Mouse (Mus musculus): ENCODE data around the gene Klhl8. TPM values are rescaled to one million over a fixed set of nuclear protein-coding genes. Genes with fewer than 3 reads are reported as not detected.

The Klhl8 gene
- polyA plus RNA-seq (2012; rRNA removed; ENCODE audit: low replicate concordance), result 4.1 and 14.9 TPM in 2 replicates

DNA sequence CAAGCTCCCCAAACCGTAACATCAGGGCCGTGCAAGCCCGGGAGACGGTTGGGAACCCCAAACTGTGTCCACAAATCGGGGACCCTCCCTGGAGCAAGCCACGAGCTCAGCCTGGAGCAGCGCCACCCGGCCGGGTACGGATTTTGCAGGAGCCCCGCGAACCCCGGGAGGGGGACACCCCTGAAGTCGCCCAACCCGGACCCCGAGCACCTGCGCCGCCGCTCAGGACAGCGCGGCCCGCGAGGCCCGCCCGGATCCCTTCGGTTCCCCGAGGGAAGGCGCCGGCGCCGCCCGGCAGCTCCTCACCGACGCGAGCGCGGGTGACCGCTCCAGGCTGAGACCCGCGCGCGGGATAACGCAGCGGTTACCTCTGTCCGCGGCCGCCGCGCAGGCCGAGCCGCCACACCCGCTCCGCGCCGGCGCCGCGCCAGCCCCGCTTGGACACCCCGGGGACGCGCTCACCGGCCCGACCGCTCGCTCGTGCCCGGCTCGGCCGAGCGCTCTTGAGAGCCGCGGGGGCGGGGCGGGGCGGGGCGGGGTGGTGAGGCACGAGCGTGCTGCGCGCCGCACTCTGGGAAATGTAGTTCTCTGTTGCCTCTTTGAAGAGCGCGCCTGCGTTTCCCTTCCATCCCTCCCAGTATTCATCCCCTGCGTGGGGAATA is at the start of gene Klhl8:
Klhl8 (minus strand) TSS at position 512 of the 662 bp plus-strand sequence.

Other genes starting within 250 kb of the Klhl8 start
- 9.3 and 9.4 TPM in 2 replicates for gene Aff1, start 218.9 kb downstream of the Klhl8 start, polyA plus RNA-seq (2012; rRNA removed; ENCODE audit: low replicate concordance)
- 0.39 TPM in 1 of 2 replicates, not detected in the other for gene Hsd17b13, start 66.2 kb upstream of the Klhl8 start, polyA plus RNA-seq (2012; rRNA removed; ENCODE audit: low replicate concordance)
- gene Hsd17b11, start 110.7 kb upstream of the Klhl8 start, polyA plus RNA-seq (2012; rRNA removed; ENCODE audit: low replicate concordance), result 21.5 and 28.9 TPM in 2 replicates
- 36.7 and 67.0 TPM in 2 replicates for gene Nudt9, start 135.0 kb upstream of the Klhl8 start, polyA plus RNA-seq (2012; rRNA removed; ENCODE audit: low replicate concordance)
- not detected in 2 replicates for gene Gm17660, start 166.3 kb upstream of the Klhl8 start, polyA plus RNA-seq (2012; rRNA removed; ENCODE audit: low replicate concordance)
- 70.4 and 132 TPM in 2 replicates for gene Sparcl1, start 202.5 kb upstream of the Klhl8 start, polyA plus RNA-seq (2012; rRNA removed; ENCODE audit: low replicate concordance)

Measured in mammary gland, adult 2 months (tissue).